Mouse (Mus musculus) left cerebral cortex, adult 11 months (tissue): ENCODE measurements at regions not wholly inside any gene's neighbourhood (a gene's known extent, or its start where the extent isn't known, plus 50 kb on each side); places are given as distances from the start of the nearest gene placed in this dataset.

Source experiments
- DNase-seq: peaks from one replicate; pipeline ENCODE4 v3.0.0; 2022; ENCODE audit warnings: low spot score

DNA sequence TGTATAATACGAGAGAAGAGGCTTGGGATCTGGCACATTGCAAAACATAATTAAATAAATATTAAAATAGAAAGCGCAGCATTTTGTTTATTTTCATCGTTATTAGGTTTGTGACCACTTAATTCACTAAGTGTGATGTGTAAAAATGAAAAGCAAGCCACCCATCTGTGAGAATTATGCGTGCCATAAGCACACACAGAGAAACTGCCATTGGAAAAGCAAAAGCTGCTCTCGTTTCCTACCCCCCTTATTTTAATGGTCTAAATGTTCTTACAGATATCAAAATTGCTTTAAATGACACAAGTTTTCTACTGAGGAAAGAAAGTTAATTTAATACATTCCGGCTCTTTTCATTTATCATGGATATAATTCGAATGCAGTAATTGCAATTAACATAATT is 2780.8 kb upstream of the Gm7489 start:
- no peak for DNase-seq

GRCm38 (mm10) chr15:51104362-51104761 is 2780.3 kb upstream of the Gm7489 start:
- no peak for DNase-seq

GRCm38 (mm10) chr15:51104796-51105195 is 2779.9 kb upstream of the Gm7489 start:
- DNase-seq = no peak

- DNase-seq = no peak
These were observed 2779.2 kb upstream of the Gm7489 start for GRCm38 (mm10) chr15:51105359-51106008.

DNA sequence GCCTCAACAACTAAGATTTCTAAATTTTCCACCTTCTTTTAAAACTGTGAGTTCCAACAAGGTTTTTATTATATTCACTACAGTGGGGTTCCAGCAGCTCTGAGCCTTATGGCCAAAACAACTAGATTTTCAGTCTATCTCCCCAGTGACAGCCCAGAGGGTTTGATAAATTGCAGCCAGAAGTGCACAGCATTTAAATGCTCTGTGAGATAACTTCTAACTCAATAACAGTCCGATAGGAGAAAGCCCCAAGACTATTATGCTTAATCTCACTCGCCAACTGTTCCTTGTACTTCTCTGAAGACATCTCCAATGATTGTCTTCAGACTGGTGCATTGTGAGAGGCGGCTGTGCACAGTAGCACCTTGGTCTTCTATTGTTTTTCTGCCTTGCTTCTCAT is 2774.5 kb upstream of the Gm7489 start:
- DNase-seq = no peak

- no peak for DNase-seq
These were observed 2758.8 kb upstream of the Gm7489 start for GRCm38 (mm10) chr15:51125896-51126295.

DNA sequence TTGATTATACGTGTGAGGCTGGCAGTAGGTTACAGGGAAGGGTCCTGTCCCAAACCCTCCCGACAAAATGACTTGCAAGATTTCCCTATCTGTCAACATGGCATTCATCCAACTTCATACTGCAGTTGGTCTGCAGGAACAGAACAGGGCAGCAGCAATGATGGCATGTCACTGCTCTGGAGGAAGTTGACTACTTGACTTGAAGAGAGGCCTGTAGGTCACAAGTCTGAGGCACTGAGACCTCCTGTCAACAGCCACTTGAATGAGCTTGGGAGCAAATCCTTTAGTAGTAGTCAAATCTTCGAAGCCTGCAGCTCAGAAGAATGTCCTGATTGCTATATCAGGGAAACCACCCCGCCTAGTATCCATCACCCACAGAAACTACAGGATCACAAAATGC is 2753.7 kb upstream of the Gm7489 start:
- DNase-seq = no peak

GRCm38 (mm10) chr15:51136121-51136520 is 2748.6 kb upstream of the Gm7489 start:
- DNase-seq = no peak

- peak; percentile 8 for DNase-seq
These were observed 2745.2 kb upstream of the Gm7489 start for GRCm38 (mm10) chr15:51139507-51139906.

DNA sequence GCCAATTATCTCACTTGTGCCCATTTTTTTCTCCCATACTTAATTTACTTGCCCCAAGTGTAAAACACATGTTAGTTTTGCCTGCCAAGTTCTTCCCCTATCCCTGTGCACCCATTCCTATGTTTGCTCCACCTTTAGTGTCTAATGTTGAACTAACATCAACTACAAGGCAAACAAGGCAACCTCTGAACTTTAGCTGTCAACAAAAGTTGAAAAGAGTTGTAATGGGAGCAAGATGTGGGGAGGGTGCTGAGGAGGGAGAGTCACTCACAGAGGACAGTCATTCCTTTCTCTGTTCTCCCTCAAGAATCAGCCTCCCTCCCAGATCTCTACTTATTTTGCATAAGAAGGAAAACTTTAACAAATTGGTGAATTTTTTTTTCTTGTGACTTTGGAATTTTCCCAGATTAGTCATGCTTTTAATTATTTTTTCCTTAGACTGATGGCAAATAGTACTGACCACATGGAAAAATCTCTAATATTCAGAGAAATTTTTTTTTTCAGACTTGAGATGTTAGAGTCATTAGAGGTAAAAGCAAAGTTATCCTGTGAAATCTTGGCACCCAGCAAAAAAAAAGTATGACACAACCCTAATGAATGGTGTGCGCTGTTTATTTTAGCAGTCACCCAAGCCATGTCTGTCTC is 2710.6 kb upstream of the Gm7489 start:
- DNase-seq = no peak

GRCm38 (mm10) chr15:51176466-51176865 is 2708.2 kb upstream of the Gm7489 start:
- DNase-seq = no peak

DNA sequence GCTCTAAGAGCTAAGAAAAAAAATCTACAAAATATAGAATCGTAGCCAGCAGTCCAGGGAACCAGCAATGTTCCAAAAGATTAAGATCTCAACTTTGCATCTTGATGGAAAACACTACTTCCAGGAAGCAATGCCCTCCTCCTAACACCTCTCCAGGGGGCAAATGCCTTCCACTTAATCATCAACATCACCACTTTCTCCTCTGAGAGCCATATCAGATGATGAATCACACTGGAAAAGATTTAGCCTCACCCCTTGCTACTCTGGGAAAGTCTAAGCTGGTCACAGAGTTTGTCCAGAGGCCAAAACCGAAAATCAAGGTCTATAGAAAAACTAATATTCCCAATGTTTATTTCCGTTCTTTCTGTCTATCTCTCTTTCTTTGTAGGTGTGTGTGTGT is 2695.6 kb upstream of the Gm7489 start:
- no peak for DNase-seq

DNA sequence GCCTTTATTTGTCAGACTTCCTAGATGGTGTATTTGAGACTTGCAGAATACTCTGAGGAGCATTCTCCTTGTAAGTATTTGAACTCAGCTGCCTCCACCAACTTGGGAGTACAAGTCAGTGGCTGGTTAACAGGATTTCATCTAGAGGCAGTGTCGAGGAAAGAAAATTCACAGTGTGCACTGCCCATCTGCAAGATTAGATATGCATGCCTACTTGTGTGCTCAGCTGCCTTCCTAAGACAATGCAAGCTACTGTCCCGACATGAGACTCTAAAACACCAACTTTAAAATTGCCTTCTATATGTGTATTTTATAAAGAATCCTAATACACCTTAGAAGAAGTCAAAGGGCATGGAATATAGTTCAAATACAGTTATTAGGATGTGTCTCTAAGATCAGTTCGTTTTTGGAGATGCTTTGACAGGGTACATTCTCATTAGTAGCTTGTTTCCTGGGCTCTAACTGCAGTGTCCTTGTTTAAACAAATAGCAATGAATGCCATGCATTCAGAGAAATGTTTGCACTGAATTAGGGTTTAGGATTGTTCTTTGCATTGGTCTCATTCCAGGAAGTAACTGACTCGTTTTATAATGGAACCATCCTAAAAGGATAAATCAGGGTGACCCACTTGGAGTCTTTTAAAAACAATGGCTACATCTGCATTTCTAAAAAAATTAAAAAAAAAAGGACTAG is 2687.1 kb upstream of the Gm7489 start:
- no peak for DNase-seq

DNA sequence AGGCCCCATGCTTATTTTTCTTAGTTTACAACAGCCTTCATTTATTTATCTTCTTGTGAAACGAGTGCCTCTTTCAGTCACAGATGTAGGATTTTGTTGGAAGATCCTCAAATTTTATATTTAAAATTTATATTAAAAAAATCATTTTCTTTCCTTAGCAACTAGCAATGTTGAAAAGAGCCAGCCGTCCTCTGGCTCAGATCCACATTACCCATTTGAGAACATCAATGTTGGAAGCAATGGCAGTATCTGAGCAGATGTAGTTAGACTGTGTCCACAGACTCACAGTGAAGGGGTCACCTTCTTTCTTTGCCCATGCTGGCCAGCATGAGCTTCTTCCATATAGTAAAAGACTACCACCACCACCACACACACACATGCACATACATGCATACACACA is 2681.4 kb upstream of the Gm7489 start:
- DNase-seq = no peak

DNA sequence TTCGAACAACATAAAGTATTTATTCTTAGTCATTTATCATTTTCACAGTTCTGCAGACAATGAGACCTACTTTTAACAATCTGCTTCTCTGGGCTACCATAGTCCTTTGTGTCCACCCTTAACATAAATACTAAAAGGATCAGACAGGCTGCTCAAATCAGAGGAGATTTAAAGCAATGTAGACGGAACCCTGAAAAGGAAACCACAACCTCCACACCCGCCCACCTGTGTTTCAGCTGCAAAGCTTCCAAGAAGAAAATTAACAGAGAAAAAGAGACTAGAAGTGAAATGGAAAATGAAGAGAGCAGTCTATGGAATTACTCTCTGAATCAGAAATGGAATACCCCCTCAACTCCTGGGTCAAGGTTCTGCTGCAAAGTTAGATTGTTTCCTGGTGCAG is 2678.7 kb upstream of the Gm7489 start:
- peak; percentile 44 for DNase-seq

DNA sequence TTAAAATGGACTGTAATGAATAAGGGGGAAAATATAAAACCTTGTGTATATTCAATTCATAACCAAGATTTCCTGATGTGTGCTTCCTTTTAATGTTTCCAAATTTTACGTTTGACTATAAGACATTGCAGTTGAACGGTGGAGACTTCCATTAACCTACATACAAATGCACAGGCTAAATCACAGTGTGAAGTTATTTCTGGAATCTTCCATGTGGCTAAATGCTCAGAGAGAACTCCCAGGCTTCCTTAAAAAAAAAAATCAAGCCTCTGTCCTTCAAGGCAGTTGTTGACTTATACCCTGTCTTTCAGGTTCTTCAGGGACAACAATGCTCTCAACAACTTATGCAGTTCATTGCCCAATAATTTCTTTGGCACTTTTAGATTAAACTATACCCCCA is 2677.9 kb upstream of the Gm7489 start:
- no peak for DNase-seq

- no peak for DNase-seq
These were observed 2649.8 kb upstream of the Gm7489 start for GRCm38 (mm10) chr15:51234873-51235272.

- no peak for DNase-seq
These were observed 2640.1 kb upstream of the Gm7489 start for GRCm38 (mm10) chr15:51244596-51244995.

DNA sequence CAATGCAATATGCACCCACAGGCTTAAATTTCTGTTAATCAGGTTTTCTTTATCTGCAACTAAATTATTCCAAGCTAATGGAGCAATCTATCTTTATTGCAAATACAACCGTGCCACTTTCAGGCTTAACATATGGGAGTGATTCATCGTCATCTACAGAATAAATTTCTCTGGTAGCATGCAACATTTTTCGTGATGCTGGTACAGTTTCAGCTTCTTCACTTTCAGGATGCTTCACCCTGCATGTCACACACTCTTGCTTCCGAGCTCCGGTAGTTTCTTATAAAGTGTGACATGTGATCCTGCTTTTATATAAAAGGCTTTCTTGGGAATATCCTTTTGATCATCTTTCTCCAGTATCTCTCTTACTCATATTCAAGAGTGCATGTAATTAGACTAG is 2637.4 kb upstream of the Gm7489 start:
- no peak for DNase-seq

- no peak for DNase-seq
These were observed 2636.5 kb upstream of the Gm7489 start for GRCm38 (mm10) chr15:51248034-51248788.

DNA sequence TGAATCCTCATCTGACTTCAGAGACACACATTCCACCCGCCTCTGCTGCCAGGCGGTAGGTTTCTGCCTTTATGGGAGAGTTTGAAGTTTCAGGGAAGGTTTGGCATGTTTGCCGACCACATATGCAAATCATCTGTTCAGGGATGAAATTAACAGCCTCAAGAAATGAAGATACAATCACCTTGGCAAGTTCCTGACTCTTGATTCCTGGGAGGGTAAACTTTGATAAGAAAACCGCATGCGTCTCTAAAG is 2636.0 kb upstream of the Gm7489 start:
- no peak for DNase-seq

DNA sequence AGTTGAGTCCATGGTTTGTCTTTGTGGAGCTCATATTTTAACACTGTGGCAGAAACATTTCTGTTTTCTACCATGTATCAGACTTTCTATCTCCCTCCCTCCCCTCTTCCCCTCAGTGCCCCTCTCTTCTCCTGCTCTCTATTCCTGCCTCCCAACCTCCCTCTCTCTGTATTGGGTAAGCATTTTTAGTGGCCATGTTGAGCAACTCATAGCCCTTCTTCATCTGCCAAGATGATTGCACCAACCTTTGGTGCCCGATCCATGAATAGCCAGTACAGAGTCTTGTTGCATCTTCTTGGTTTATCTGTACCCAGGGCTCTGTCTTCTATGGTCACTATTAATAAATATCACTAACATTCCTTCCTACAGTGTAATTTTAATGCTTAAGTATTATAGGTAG is 2630.6 kb upstream of the Gm7489 start:
- DNase-seq = no peak

GRCm38 (mm10) chr15:51255203-51255615 is 2629.5 kb upstream of the Gm7489 start:
- no peak for DNase-seq
